Mouse (Mus musculus): Measurements from ENCODE around the gene Bend5. TPM values are rescaled to one million over a fixed set of nuclear protein-coding genes. Genes with fewer than 3 reads are reported as not detected.
A peak's percentile ranks its signal among the peaks of the same experiment; 100 is the strongest.

Bend5 gene
- total RNA-seq, 2 experiments from 2014 or later = 17.3 to 18.7 TPM

GRCm38 (mm10) chr4:111493750-111494404, 79.1 kb downstream of the Bend5 start:
- TF ChIP-seq CTCF (IDR thresholded peaks at IDR 0.05) = peak; percentile 49
- no peak for DNase-seq (ENCODE audit: extremely low spot score in 1 of 2, low spot score in 2 of 2)
- H3K4me3 ChIP-seq = no peak overlapping the region
- intact Hi-C loops (cut with DNase I) = no loop called here
- no peak overlapping the region for H3K27ac ChIP-seq

DNA sequence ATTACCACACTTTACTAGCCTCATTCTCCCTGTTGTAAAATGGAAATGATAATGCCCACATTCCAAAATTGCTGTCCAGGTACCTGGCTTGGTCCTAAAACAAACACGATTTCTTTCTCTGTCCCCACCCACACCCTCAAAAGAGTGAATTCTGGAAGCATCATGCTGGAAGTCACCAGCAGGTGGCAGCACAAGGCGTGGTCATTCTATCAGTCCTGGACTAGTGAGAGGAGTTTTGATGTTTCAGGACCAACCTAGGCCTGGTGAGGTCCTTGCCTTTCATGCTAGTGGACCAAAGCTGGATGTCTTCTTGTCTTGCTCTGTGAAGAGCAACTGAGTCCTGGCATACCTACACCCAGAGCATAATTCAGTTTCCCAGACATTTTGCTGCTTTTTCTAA, 81.1 kb downstream of the Bend5 start:
- intact Hi-C loops (cut with DNase I) = loop anchor here (1.0 kb wide), 1 partner anchor 130 kb away; no protein-coding TSS in a partner anchor
- no peak overlapping the region for H3K4me3 ChIP-seq
- peak; percentile 71 to 84 for DNase-seq (ENCODE audit: extremely low spot score in 1 of 2, low spot score in 2 of 2)
- peak; percentile 87 for TF ChIP-seq CTCF (IDR thresholded peaks at IDR 0.05)
- no peak overlapping the region for H3K27ac ChIP-seq

DNA sequence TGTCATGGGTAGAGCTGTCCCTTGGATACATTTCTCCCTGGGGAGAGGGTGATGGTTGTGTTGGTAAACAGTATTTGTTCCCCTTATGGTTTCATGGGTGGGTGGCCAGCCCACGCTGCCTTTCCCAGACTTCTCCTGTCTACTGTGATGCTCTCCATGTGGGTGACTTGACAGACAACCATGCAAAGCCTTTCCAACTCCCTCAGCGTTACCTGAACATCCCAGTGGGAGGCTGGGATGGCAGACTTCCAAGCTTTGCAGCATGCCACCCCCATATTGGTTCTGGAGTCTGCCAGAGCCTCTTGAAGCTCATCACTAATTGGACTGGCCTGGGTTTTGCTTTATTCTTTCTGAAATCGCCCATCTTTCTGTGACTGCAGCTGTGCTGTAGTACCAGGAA, 83.9 kb downstream of the Bend5 start:
- no peak; the same call in 1 of the 2 replicates for TF ChIP-seq CTCF (IDR thresholded peaks at IDR 0.05)
- intact Hi-C loops (cut with DNase I) = loop anchor here (1.0 kb wide), 1 partner anchor 171 kb away; no protein-coding TSS in a partner anchor

DNA sequence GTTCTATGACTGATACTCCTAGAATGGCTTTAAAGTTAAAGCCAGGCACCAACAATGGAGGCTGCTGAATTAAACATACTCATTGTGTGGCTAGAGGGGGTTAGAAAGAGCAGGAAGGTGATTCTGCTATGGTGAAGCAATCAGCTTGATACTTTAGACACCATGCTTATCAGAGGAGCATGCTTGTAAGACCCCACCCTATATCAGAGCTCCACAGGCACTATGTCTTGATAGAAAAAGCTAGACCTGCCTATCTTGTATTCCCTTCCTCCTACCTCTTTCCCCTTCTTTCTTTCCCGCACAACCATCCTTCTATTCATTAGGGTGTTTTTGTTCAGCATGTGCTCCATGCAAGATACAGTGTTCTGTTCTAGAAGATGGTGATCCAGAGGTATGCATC, 86.6 kb downstream of the Bend5 start:
- H3K4me3 ChIP-seq = no peak overlapping the region
- intact Hi-C loops (cut with DNase I) = no loop called here
- DNase-seq (ENCODE audit: extremely low spot score in 1 of 2, low spot score in 2 of 2) = no peak
- TF ChIP-seq CTCF (IDR thresholded peaks at IDR 0.05) = no peak
- H3K27ac ChIP-seq = no peak overlapping the region

More for the DNA sequence above, 83.9 kb downstream of the Bend5 start:
- Histone ChIP-seq H3K27ac (peak overlapping the region; percentile 44; the same call in 1 of the 2 replicates), H3K4me3 (no peak overlapping the region)
- peak; percentile 75 to 78 for DNase-seq (ENCODE audit: extremely low spot score in 1 of 2, low spot score in 2 of 2)

DNA sequence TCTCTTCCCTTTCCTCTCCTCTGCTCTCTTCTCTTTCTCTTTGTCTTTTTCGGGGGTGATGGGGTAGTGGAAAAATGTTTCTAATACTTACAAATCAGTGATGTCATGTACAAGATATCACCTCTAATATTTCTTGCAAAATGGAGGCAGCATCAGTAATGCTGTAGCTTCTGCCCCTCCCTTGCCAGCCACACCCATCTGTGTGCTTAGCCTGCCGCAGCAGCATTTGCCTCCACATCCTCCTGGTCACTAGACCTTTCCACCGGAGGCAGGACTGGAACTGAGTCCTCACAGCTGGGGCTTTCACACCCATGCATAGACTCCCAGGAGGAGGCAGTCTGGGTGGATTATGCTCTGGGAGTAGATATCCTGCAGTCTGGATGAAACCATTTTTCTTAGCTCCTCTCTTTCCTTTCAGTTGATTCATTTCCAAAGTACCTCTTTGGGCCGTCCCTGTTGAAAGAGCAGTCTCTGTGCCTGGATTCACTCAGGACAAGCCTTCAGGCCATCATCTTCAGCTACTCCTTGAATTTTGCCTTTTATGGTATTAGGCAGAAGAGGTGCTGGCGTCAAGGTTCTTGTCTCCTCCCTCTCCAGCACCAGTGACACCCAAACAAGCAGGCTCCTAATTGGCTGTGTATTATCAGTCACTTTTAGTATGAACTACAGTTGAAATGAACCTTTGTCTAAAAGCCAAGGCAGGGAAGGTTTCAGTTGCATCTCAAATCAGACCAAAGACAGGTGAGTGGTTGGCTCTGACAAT, 88.3 kb downstream of the Bend5 start:
- Histone ChIP-seq H3K27ac (no peak overlapping the region), H3K4me3 (no peak overlapping the region)
- TF ChIP-seq CTCF (IDR thresholded peaks at IDR 0.05) = no peak
- intact Hi-C loops (cut with DNase I) = no loop called here
- no peak for DNase-seq (ENCODE audit: extremely low spot score in 1 of 2, low spot score in 2 of 2)

GRCm38 (mm10) chr4:111504952-111505351, 90.1 kb downstream of the Bend5 start:
- TF ChIP-seq CTCF (IDR thresholded peaks at IDR 0.05) = no peak
- DNase-seq (ENCODE audit: extremely low spot score in 1 of 2, low spot score in 2 of 2) = no peak
- no peak overlapping the region for H3K4me3 ChIP-seq
- no peak overlapping the region; the same call in 1 of the 2 replicates for H3K27ac ChIP-seq
- intact Hi-C loops (cut with DNase I) = no loop called here
